18 mouse cellular contexts compared by ENCODE assay signal in genomic region chr8:107257223-107257622, GRCm38 (mm10). TPM values are rescaled to one million over a fixed set of nuclear protein-coding genes. Genes with fewer than 3 reads are reported as not detected.
DNase-seq lines count a peak whose midpoint lies in the region; ATAC-seq and TF ChIP-seq lines count a peak whose summit lies in the region.
"Had no signal": no experiment of that assay in that cellular context is flagged by ENCODE, and none has a peak within 500 bp of the region (broad histone marks: within the 10 kb centered on the region; RNA-seq: fewer than 3 reads in every experiment).

No protein-coding gene starts in this region.

- DNase-seq in frontal cortex, postnatal 10 days (ENCODE audit: low spot score in 2 of 2) = no peak
- peak; percentile 64 for DNase-seq in lung, embryonic 14.5 days
- DNase-seq in lung, adult 18-20 months = no peak
- peak; percentile 25 to 64 for DNase-seq in left cerebral cortex, adult 9 months (ENCODE audit: low spot score in 2 of 2)
- DNase-seq in ovary, postnatal 10 days (ENCODE audit: low spot score) = no peak
- no peak for DNase-seq in retina, embryonic 14.5 days (ENCODE audit: low spot score)
- DNase-seq: cerebellum, adult 18-20 months; heart, adult 2 months; kidney, adult 2 months; retina, postnatal 1 day; thymus, postnatal 4 days had no signal

- H3K36me3 ChIP-seq in lung, embryonic 14.5 days (ENCODE audit: insufficient read depth) = no peaks in the 10 kb centered on the region
- H3K36me3 ChIP-seq in stomach, embryonic 15.5 days = no peaks in the 10 kb centered on the region
- H3K36me3 ChIP-seq: forebrain, embryonic 10.5 days; G1E; midbrain, embryonic 15.5 days; neural tube, embryonic 12.5 days had no signal

- TF ChIP-seq CTCF in lung, embryonic 14.5 days (IDR thresholded peaks at IDR 0.05; ENCODE audit: low read depth) = no peak

- H3K9me3 ChIP-seq in lung, embryonic 14.5 days (ENCODE audit: low read depth, low read length) = no peaks in the 10 kb centered on the region
- no peaks in the 10 kb centered on the region for H3K9me3 ChIP-seq in stomach, embryonic 15.5 days
- H3K9me3 ChIP-seq: forebrain, embryonic 10.5 days; G1E; midbrain, embryonic 15.5 days; neural tube, embryonic 12.5 days had no signal

- peaks cover under 1% of the 10 kb centered on the region; the same call in 1 of the 2 replicates for H3K4me1 ChIP-seq in lung, embryonic 14.5 days (ENCODE audit: insufficient read depth)
- H3K4me1 ChIP-seq in stomach, embryonic 15.5 days = peaks cover 4% of the 10 kb centered on the region; the same call in 1 of the 2 replicates
- H3K4me1 ChIP-seq: forebrain, embryonic 10.5 days; midbrain, embryonic 15.5 days; neural tube, embryonic 12.5 days had no signal

- H3K27me3 ChIP-seq in lung, embryonic 14.5 days (ENCODE audit: insufficient read depth, low read length) = no peaks in the 10 kb centered on the region
- H3K27me3 ChIP-seq in stomach, embryonic 15.5 days (replicated peaks) = no peaks in the 10 kb centered on the region
- H3K27me3 ChIP-seq: midbrain, embryonic 15.5 days; neural tube, embryonic 12.5 days had no signal

- H3K9ac ChIP-seq in lung, embryonic 14.5 days = no peak overlapping the region
- H3K9ac ChIP-seq in stomach, embryonic 15.5 days = no peak overlapping the region
- H3K9ac ChIP-seq: liver, embryonic 14.5 days; midbrain, embryonic 15.5 days; neural tube, embryonic 12.5 days had no signal

- no peak overlapping the region for H3K4me3 ChIP-seq in lung, embryonic 14.5 days (ENCODE audit: low read depth, low read length)
- H3K4me3 ChIP-seq in stomach, embryonic 15.5 days (replicated peaks) = no peak overlapping the region
- H3K4me3 ChIP-seq: forebrain, embryonic 10.5 days; heart, adult 2 months; midbrain, embryonic 15.5 days; neural tube, embryonic 12.5 days had no signal

- WGBS in lung, embryonic 14.5 days = 51% methylated on average over 5 of the region's 5 CpGs
- WGBS in stomach, embryonic 15.5 days = 51% methylated on average over 5 of the region's 5 CpGs

- ATAC-seq in frontal cortex, adult (ENCODE audit: low TSS enrichment) = peak; percentile 78
- ATAC-seq in lung, embryonic 14.5 days (ENCODE audit: insufficient read depth) = no peak
- no peak for ATAC-seq in stomach, embryonic 15.5 days (ENCODE audit: insufficient read depth, low FRiP score, low read depth)
- ATAC-seq: midbrain, embryonic 15.5 days had no signal

- H3K27ac ChIP-seq in lung, embryonic 14.5 days (ENCODE audit: low read depth) = peak overlapping the region; percentile 20; the same call in 1 of the 2 replicates
- H3K27ac ChIP-seq in stomach, embryonic 15.5 days = peak overlapping the region; percentile 35; the same call in 1 of the 2 replicates
- H3K27ac ChIP-seq: forebrain, embryonic 10.5 days; heart, adult 2 months; liver, embryonic 14.5 days; midbrain, embryonic 15.5 days; neural tube, embryonic 12.5 days had no signal

- no peak overlapping the region for H3K4me2 ChIP-seq in lung, embryonic 14.5 days
- no peak overlapping the region for H3K4me2 ChIP-seq in stomach, embryonic 15.5 days
- H3K4me2 ChIP-seq: midbrain, embryonic 15.5 days; neural tube, embryonic 12.5 days had no signal

RNA-seq across cellular contexts. Expression of gene Nfat5, which starts 36.0 kb away (rescaled TPM):
- polyA plus RNA-seq in lung, embryonic 14.5 days (2014; fragmentation: Nextera tagmentation; extraction: Ambion mirVana) = 13.3 and 14.1 TPM in 2 replicates
- polyA plus RNA-seq in stomach, embryonic 15.5 days (2015; fragmentation: Nextera tagmentation; extraction: Ambion mirVana) = 11.5 and 12.3 TPM in 2 replicates

Comparison
In these comparisons a context has a peak if more than half of its experiments do, and no peak if none do; other contexts are left out.
1. DNase-seq: peak in lung, embryonic 14.5 days (single experiment) and left cerebral cortex, adult 9 months (2 of 2); none in frontal cortex, postnatal 10 days (0 of 2), lung, adult 18-20 months (0 of 2), ovary, postnatal 10 days (single experiment) and retina, embryonic 14.5 days (single experiment).